In genomic region chr14:119521056-119521455, GRCm38 (mm10) we compare ENCODE assay signal across 20 mouse cellular contexts.
"Had no signal": no experiment of that assay in that cellular context is flagged by ENCODE, and none has a peak within 500 bp of the region (broad histone marks: within the 10 kb centered on the region; RNA-seq: fewer than 3 reads in every experiment).

No protein-coding gene starts in this region.

- H3K4me2 ChIP-seq: hindbrain, embryonic 13.5 days; kidney, embryonic 15.5 days; limb, embryonic 12.5 days; limb, embryonic 15.5 days; liver, embryonic 11.5 days; midbrain, embryonic 12.5 days; neural tube, embryonic 13.5 days had no signal

- H3K4me1 ChIP-seq: hindbrain, embryonic 13.5 days; limb, embryonic 12.5 days; limb, embryonic 15.5 days; midbrain, embryonic 12.5 days; neural tube, embryonic 13.5 days had no signal

- H3K27me3 ChIP-seq: kidney, embryonic 15.5 days; limb, embryonic 12.5 days; limb, embryonic 15.5 days had no signal

- H3K4me3 ChIP-seq: hindbrain, embryonic 13.5 days; kidney, embryonic 15.5 days; limb, embryonic 12.5 days; limb, embryonic 15.5 days; midbrain, embryonic 12.5 days; myocyte; neural tube, embryonic 13.5 days had no signal

- H3K9ac ChIP-seq: hindbrain, embryonic 13.5 days; kidney, embryonic 15.5 days; limb, embryonic 12.5 days; limb, embryonic 15.5 days; liver, embryonic 14.5 days; liver, postnatal 0 days; midbrain, embryonic 12.5 days; neural tube, embryonic 13.5 days had no signal

- ATAC-seq: hindbrain, embryonic 16.5 days; liver, postnatal 0 days; midbrain, embryonic 16.5 days had no signal

- DNase-seq: kidney, adult 11 months; kidney, adult 8-10 months; liver, postnatal 0 days; retina, postnatal 1 day; right cerebral cortex, postnatal 25 days; spleen, adult 18-20 months; thymus, adult 2 months; thymus, postnatal 14 days; thymus, postnatal 4 days had no signal

- H3K9me3 ChIP-seq: hindbrain, embryonic 13.5 days; kidney, embryonic 15.5 days; limb, embryonic 12.5 days; limb, embryonic 15.5 days; midbrain, embryonic 12.5 days; neural tube, embryonic 13.5 days had no signal

- H3K36me3 ChIP-seq: hindbrain, embryonic 13.5 days; kidney, embryonic 15.5 days; limb, embryonic 12.5 days; limb, embryonic 15.5 days; midbrain, embryonic 12.5 days; neural tube, embryonic 13.5 days had no signal

- H3K27ac ChIP-seq: hindbrain, embryonic 13.5 days; kidney, embryonic 15.5 days; limb, embryonic 12.5 days; limb, embryonic 15.5 days; liver, embryonic 14.5 days; midbrain, embryonic 12.5 days; neural tube, embryonic 13.5 days had no signal
